Mouse (Mus musculus) small intestine, adult 2 months (tissue): ENCODE measurements around the gene Rcsd1.

Source experiments
- CTCF ChIP-seq: fragments of 200-500 bp; IDR thresholded peaks from 2 replicates; pipeline ENCODE4 v1.5.1; 2012; ENCODE audit warnings: low read depth, mild to moderate bottlenecking, control low read depth, inconsistent platforms, low read length, moderate library complexity, mixed read lengths; ENCODE audit not compliant: insufficient replicate concordance, insufficient read length; ENCODE audit errors: extremely low read depth
- POLR2A ChIP-seq: fragments of 200-500 bp; IDR thresholded peaks from 2 replicates; pipeline ENCODE4 v1.6.1; 2012; ENCODE audit warnings: low read depth, mild to moderate bottlenecking, control low read depth, inconsistent platforms, low read length, moderate library complexity

GRCm38 (mm10) chr1:165695392-165696014, 14.1 kb downstream of the Rcsd1 start:
- TF ChIP-seq CTCF (no peak), POLR2A (no peak)
